ENCODE assay signal across 32 mouse cellular contexts in the genomic region with DNA sequence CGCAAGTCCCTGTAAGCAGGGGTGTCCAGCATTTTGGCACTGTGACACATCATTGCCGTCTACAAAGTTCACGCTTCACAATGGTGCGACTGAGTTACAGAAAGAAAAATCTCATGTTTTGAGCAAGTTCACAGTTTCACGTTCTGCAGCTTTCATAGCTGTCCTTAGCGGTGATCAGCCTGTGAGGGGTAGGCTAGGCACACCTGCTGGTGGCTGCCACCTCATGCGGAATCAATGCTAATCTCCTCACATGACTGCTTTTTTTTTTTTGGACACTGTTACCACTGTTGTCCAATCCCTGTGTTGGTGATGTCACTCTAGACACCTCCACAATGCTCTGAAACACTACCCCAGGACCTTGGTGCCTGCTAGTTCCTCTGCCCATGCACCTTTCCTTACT. TPM values are rescaled to one million over a fixed set of nuclear protein-coding genes. Genes with fewer than 3 reads are reported as not detected.
"Had no signal": no experiment of that assay in that cellular context is flagged by ENCODE, and none has a peak within 500 bp of the region (broad histone marks: within the 10 kb centered on the region; RNA-seq: fewer than 3 reads in every experiment).

No protein-coding gene starts in this region.

- H3K27ac ChIP-seq: limb, embryonic 10.5 days; limb, embryonic 12.5 days; limb, embryonic 13.5 days; limb, embryonic 15.5 days; liver, embryonic 12.5 days; liver, embryonic 13.5 days; liver, embryonic 14.5 days; liver, embryonic 15.5 days; lung, embryonic 15.5 days; macrophage; midbrain, embryonic 10.5 days; midbrain, embryonic 12.5 days; midbrain, embryonic 13.5 days; midbrain, embryonic 15.5 days had no signal

- H3K9me3 ChIP-seq: limb, embryonic 10.5 days; limb, embryonic 12.5 days; limb, embryonic 13.5 days; limb, embryonic 15.5 days; liver, embryonic 12.5 days; liver, embryonic 13.5 days; liver, embryonic 15.5 days; lung, embryonic 15.5 days; megakaryocyte, embryonic 14.5 days; midbrain, embryonic 10.5 days; midbrain, embryonic 12.5 days; midbrain, embryonic 13.5 days; midbrain, embryonic 15.5 days had no signal

- DNase-seq: left cerebral cortex, postnatal 4 days; liver; liver, embryonic 13.5 days; liver, postnatal 0 days; lung, adult 18-20 months; lung, adult 2 months; lung, embryonic 14.5 days; lung, postnatal 10 days; lung, postnatal 14 days; lung, postnatal 36 days; lung, postnatal 4 days; midbrain, embryonic 14.5 days had no signal

- H3K36me3 ChIP-seq: limb, embryonic 10.5 days; limb, embryonic 12.5 days; limb, embryonic 13.5 days; limb, embryonic 15.5 days; liver, embryonic 12.5 days; liver, embryonic 13.5 days; liver, embryonic 15.5 days; lung, embryonic 15.5 days; midbrain, embryonic 10.5 days; midbrain, embryonic 12.5 days; midbrain, embryonic 13.5 days; midbrain, embryonic 15.5 days had no signal

- H3K4me1 ChIP-seq: limb, embryonic 10.5 days; limb, embryonic 12.5 days; limb, embryonic 13.5 days; limb, embryonic 15.5 days; liver, embryonic 12.5 days; liver, embryonic 13.5 days; liver, embryonic 15.5 days; lung, embryonic 15.5 days; megakaryocyte, embryonic 14.5 days; midbrain, embryonic 12.5 days; midbrain, embryonic 13.5 days; midbrain, embryonic 15.5 days had no signal

- H3K9ac ChIP-seq: limb, embryonic 12.5 days; limb, embryonic 13.5 days; limb, embryonic 15.5 days; liver, embryonic 12.5 days; liver, embryonic 13.5 days; liver, embryonic 14.5 days; liver, embryonic 15.5 days; liver, postnatal 0 days; lung, embryonic 14.5 days; lung, embryonic 15.5 days; midbrain, embryonic 12.5 days; midbrain, embryonic 13.5 days; midbrain, embryonic 15.5 days had no signal

- H3K4me3 ChIP-seq: limb, embryonic 10.5 days; limb, embryonic 12.5 days; limb, embryonic 13.5 days; limb, embryonic 15.5 days; liver, embryonic 12.5 days; liver, embryonic 13.5 days; liver, embryonic 15.5 days; lung, embryonic 15.5 days; megakaryocyte, embryonic 14.5 days; midbrain, embryonic 10.5 days; midbrain, embryonic 12.5 days; midbrain, embryonic 13.5 days; midbrain, embryonic 15.5 days; myocyte had no signal

RNA-seq across cellular contexts. Expression of gene Cacng2, which starts 46.7 kb away (rescaled TPM):
- total RNA-seq: liver, adult 2 months; megakaryocyte progenitor cell, adult 5-6 weeks; megakaryocyte, adult 5-6 weeks; megakaryocyte-erythroid progenitor cell, adult 5-6 weeks; monocyte, adult 5-6 weeks had no signal
